Mouse (Mus musculus): ENCODE measurements around the gene Ptprm. TPM values are rescaled to one million over a fixed set of nuclear protein-coding genes. Genes with fewer than 3 reads are reported as not detected.
A peak's percentile ranks its signal among the peaks of the same experiment; 100 is the strongest.

Ptprm gene
- polyA plus RNA-seq, 1 experiment from 2014 or later: 12.6 TPM

DNA sequence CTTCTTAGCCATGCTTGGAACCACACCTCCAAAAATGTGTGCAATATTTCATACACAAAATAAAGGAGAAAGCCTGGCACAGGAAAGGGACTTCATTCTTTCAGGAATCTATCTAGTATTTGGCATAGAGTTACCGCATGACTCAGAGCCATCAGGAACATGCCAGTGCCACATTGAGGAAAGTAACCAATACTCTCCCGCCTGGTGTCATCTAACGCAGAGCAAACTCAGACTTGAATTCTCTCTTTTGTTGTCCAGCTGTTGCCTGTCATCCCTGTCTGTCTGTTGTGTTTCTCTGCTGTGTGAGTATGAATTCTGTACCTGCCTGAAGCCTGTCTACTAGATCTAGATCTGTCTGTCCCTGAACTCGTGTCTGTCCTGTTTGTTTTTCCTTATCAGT lies 100.8 kb downstream of the Ptprm start:
- 65% methylated on average over 4 of the region's 4 CpGs for WGBS
- Histone ChIP-seq H3K4me3 (replicated peaks) (no peak overlapping the region), H3K4me1 (replicated peaks) (no peaks in the 10 kb centered on the region), H3K9me3 (no peaks in the 10 kb centered on the region), H3K36me3 (no peaks in the 10 kb centered on the region), H3K27ac (no peak overlapping the region), H3K4me2 (no peak overlapping the region), H3K9ac (replicated peaks) (no peak overlapping the region), H3K27me3 (no peaks in the 10 kb centered on the region)
- no peak for ATAC-seq (ENCODE audit: insufficient number of reproducible peaks, insufficient read depth, low FRiP score, low TSS enrichment, low read depth)

DNA sequence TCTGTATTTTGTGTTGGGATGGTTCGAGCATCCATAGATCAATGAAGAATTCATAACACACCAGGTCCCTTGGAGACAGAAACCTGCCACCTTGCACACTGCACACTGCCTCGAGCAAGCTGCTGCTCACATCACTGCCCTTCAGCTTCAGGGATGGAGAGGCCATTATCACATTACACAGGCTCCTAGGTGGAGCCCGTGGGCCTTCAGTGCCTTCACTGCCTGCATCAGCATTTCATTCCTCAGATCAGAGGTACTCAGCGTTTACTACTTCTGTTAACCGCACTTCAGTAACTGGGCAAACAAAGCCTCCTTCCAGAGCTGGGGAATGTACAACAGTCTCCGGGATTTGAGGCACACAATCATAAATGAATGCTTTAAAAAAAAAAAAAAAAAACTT lies 101.3 kb downstream of the Ptprm start:
- Histone ChIP-seq H3K4me1 (replicated peaks) (no peaks in the 10 kb centered on the region), H3K9me3 (no peaks in the 10 kb centered on the region), H3K4me2 (no peak overlapping the region), H3K4me3 (replicated peaks) (no peak overlapping the region), H3K36me3 (no peaks in the 10 kb centered on the region), H3K27ac (no peak overlapping the region), H3K27me3 (no peaks in the 10 kb centered on the region), H3K9ac (replicated peaks) (no peak overlapping the region)
- 59% methylated on average over 6 of the region's 6 CpGs for whole genome bisulfite sequencing
- ATAC-seq (ENCODE audit: insufficient number of reproducible peaks, insufficient read depth, low FRiP score, low TSS enrichment, low read depth): no peak

DNA sequence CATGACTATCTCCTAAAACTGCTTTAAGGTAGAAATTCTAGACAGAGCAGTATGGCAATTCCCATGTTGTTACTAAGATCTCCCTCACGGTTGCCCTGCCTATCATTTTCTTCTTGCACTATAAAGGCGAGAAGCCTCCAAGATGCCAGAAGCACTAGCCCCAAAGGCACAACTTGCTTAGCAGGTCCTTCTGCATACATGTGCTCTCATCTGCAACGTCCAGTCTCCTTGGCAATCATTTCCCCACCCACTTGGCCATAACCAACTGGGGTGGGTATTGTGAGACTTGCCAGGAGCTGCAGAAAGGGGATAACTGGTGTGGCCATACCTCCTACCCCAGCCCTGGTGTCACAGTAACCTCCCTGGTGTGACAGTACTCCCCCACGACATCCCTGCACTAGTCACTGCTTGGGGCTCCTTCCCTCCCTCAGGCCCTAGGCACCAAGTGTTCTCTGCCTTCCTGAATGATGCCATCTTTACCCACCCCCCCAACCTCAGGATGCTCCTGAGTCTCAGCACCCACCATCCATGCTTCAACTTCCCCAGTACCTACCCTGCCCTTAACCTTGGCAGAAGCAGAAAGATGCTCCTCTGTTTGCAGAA lies 108.9 kb downstream of the Ptprm start:
- no peak overlapping the region for H3K9ac ChIP-seq (replicated peaks)
- H3K27me3 ChIP-seq: no peaks in the 10 kb centered on the region
- H3K4me2 ChIP-seq: no peak overlapping the region
- H3K4me1 ChIP-seq (replicated peaks): peaks cover 27% of the 10 kb centered on the region
- ATAC-seq (ENCODE audit: insufficient number of reproducible peaks, insufficient read depth, low FRiP score, low TSS enrichment, low read depth): no peak
- WGBS: 64% methylated on average over 4 of the region's 4 CpGs
- no peak overlapping the region for H3K27ac ChIP-seq
- H3K4me3 ChIP-seq (replicated peaks): no peak overlapping the region
- no peaks in the 10 kb centered on the region for H3K9me3 ChIP-seq
- H3K36me3 ChIP-seq: no peaks in the 10 kb centered on the region

DNA sequence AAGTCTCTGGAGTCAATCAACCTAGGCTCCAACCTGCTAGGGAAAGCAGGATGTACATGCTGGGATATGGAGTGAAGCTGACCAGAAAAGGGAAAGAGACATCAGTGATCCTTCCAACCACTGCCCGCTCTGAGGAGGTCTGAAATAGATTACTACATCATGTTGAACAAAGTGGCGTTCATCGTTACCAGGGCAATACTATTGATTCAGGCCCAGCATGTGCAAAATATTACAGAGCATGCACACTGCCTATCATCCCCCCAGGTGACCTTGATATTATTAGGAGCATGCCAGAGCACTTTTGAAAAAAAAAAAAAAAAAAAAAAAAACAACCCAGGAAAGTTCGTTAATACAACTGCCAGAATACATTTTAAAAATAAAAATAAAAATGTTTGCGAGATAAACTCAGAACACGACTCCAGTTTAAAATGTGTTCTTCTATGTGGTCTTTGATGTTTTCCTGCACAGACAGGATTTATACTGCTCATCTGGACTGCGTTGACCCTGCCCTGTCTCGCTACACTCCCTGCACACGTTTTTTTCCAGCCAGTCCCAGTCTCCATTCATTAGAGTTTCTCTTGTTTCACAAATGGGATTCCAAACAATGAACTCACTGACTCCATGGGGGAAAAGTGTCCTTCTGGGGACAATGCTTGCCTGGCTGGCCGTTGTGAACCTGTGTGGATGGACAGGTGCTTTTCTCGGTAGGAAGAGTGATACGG lies 111.3 kb downstream of the Ptprm start:
- no peak overlapping the region for H3K4me2 ChIP-seq
- no peaks in the 10 kb centered on the region for H3K9me3 ChIP-seq
- H3K27ac ChIP-seq: no peak overlapping the region
- H3K4me3 ChIP-seq (replicated peaks): no peak overlapping the region
- no peaks in the 10 kb centered on the region for H3K27me3 ChIP-seq
- peak; percentile 42; the same call in 1 of the 2 replicates for ATAC-seq (ENCODE audit: insufficient number of reproducible peaks, insufficient read depth, low FRiP score, low TSS enrichment, low read depth)
- WGBS: 26% methylated on average over 12 of the region's 12 CpGs
- H3K4me1 ChIP-seq (replicated peaks): peaks cover 27% of the 10 kb centered on the region
- no peak overlapping the region for H3K9ac ChIP-seq (replicated peaks)
- no peaks in the 10 kb centered on the region for H3K36me3 ChIP-seq

DNA sequence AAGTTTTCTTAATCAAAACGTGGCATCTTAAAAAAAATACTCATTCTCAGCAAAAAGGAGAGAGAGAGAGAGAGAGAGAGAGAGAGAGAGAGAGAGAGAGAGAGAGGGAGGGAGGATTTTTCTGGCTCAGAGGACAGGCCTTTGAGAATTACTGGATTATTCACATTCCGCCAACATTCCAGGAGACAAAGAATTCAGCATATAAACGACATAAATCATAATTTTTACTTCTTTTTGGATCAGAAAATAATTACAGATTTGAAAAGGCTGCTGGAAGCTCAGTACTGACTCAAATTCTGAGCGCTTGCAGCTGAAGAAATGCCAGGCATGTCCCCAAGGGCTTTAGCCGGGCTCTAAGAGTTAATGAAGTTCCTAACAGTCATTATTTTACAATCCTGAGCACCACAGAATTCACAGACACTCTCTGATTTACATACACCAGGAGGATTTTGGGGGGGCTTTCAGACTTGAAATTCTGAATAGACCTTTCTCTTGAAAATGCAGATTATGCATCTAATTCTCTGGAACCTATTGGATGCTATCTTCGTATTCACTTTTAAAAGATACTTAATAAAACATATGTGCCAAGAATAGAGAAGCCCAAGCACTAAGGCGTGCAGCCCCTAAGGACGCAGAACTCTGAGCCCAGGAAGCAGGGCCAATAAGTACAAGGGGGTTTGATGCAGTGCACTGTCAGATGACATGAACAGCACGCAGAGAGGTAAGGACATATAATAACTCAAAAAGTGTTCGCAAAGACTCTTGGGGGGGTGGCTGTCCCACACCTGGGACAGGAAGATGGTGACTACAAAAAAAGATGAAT lies 112.1 kb downstream of the Ptprm start:
- WGBS: 44% methylated on average over 10 of the region's 10 CpGs

DNA sequence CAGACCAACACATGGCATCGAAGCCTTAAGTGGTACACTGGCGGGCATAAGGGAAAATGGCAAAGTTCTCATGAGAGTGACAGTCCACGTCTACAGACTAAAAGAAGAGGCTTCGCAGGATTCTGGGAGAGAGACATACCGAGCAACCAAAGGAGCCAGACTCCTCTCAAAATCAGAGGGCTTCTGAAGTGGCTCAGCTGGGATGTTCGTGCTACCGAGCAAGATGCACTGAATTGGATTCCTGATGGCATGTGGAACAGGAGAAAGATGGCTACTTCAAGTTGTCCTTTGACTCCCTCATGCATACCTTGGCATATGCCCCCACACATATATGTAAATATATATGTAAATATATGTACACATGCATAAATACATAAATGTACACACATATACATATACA lies 115.4 kb downstream of the Ptprm start:
- no peaks in the 10 kb centered on the region for H3K9me3 ChIP-seq
- no peak overlapping the region for H3K9ac ChIP-seq (replicated peaks)
- H3K27ac ChIP-seq: no peak overlapping the region
- no peak overlapping the region for H3K4me3 ChIP-seq (replicated peaks)
- ATAC-seq (ENCODE audit: insufficient number of reproducible peaks, insufficient read depth, low FRiP score, low TSS enrichment, low read depth): no peak
- no peaks in the 10 kb centered on the region for H3K27me3 ChIP-seq
- H3K4me2 ChIP-seq: no peak overlapping the region
- H3K36me3 ChIP-seq: no peaks in the 10 kb centered on the region
- peaks cover 22% of the 10 kb centered on the region for H3K4me1 ChIP-seq (replicated peaks)
- WGBS: 94% methylated on average over 7 of the region's 7 CpGs

More for the DNA sequence above, 112.1 kb downstream of the Ptprm start:
- ATAC-seq (ENCODE audit: insufficient number of reproducible peaks, insufficient read depth, low FRiP score, low TSS enrichment, low read depth): no peak
- H3K9ac ChIP-seq (replicated peaks): no peak overlapping the region
- H3K27ac ChIP-seq: no peak overlapping the region
- H3K36me3 ChIP-seq: no peaks in the 10 kb centered on the region
- H3K9me3 ChIP-seq: no peaks in the 10 kb centered on the region
- H3K4me3 ChIP-seq (replicated peaks): no peak overlapping the region
- peaks cover 31% of the 10 kb centered on the region for H3K4me1 ChIP-seq (replicated peaks)
- no peak overlapping the region for H3K4me2 ChIP-seq
- no peaks in the 10 kb centered on the region for H3K27me3 ChIP-seq

DNA sequence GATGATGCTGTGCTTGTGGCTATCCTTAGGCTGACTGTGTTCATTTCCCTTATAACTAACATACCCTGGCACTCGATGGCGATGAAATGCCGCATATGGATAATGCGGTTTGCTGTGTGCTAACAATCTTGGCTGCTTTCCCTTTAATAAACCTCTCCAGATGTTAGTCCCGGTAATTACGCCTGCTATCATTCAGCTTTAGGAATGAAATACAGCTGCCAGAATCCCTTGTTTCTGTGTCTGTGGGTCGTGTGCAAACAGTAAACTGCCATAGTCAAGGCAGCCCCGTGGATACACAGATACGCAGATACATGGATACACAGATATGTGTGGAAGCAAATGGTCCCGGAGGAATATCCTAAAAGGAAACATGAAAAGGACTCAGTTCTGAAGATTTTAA lies 116.8 kb downstream of the Ptprm start:
- ATAC-seq (ENCODE audit: insufficient number of reproducible peaks, insufficient read depth, low FRiP score, low TSS enrichment, low read depth): no peak
- Histone ChIP-seq H3K36me3 (no peaks in the 10 kb centered on the region), H3K9ac (replicated peaks) (no peak overlapping the region), H3K4me3 (replicated peaks) (no peak overlapping the region), H3K9me3 (no peaks in the 10 kb centered on the region), H3K27me3 (no peaks in the 10 kb centered on the region), H3K4me1 (replicated peaks) (peaks cover 13% of the 10 kb centered on the region), H3K27ac (no peak overlapping the region), H3K4me2 (no peak overlapping the region)
- 41% methylated on average over 10 of the region's 10 CpGs for WGBS

DNA sequence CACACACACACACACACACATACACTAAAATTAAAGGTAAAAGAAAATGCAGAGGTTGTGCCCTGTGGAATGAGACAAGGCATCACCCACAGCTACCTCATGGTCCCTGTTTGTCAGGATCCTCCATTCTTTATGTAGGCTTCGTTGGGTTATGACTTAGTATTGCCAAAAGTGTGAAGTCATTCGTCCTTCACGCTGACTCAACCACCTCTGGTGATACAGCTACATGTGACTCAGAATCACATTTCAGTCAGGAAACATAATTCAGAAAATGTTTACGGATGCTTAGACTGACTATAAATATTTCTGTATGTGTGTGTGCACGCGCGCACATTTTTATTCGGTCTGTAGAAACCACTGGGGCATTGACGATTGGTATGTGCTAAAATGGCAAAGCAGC lies 121.2 kb downstream of the Ptprm start:
- Histone ChIP-seq H3K4me1 (replicated peaks) (peaks cover 12% of the 10 kb centered on the region), H3K27ac (no peak overlapping the region), H3K9ac (replicated peaks) (no peak overlapping the region), H3K36me3 (no peaks in the 10 kb centered on the region), H3K4me2 (no peak overlapping the region), H3K9me3 (no peaks in the 10 kb centered on the region), H3K27me3 (no peaks in the 10 kb centered on the region), H3K4me3 (replicated peaks) (no peak overlapping the region)
- ATAC-seq (ENCODE audit: insufficient number of reproducible peaks, insufficient read depth, low FRiP score, low TSS enrichment, low read depth): no peak
- WGBS: 93% methylated on average over 9 of the region's 9 CpGs

DNA sequence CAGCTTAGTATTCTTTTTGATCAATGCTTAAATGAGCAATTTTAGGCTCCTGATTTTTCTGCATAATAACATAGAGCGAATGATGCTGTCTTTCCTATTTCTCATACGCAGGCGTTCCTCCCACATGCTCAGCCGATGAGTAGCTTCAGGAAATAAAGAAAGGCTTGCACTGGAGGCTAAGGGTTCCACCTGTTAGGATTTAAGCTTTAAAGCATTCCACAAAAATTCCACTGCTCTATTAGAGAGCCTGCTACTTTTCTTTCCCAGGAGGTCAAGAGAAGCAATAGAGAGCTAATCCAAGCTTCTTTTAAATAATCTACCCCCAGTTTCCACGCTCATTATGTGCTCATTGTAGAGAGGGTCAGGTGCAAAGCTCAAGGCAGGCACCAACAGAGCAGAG lies 127.3 kb downstream of the Ptprm start:
- Histone ChIP-seq H3K9ac (replicated peaks) (no peak overlapping the region), H3K4me1 (replicated peaks) (peaks cover 11% of the 10 kb centered on the region), H3K27ac (no peak overlapping the region), H3K36me3 (no peaks in the 10 kb centered on the region), H3K9me3 (no peaks in the 10 kb centered on the region), H3K27me3 (no peaks in the 10 kb centered on the region), H3K4me2 (no peak overlapping the region), H3K4me3 (replicated peaks) (no peak overlapping the region)
- ATAC-seq (ENCODE audit: insufficient number of reproducible peaks, insufficient read depth, low FRiP score, low TSS enrichment, low read depth): no peak
- 50% methylated on average over 5 of the region's 5 CpGs for WGBS

DNA sequence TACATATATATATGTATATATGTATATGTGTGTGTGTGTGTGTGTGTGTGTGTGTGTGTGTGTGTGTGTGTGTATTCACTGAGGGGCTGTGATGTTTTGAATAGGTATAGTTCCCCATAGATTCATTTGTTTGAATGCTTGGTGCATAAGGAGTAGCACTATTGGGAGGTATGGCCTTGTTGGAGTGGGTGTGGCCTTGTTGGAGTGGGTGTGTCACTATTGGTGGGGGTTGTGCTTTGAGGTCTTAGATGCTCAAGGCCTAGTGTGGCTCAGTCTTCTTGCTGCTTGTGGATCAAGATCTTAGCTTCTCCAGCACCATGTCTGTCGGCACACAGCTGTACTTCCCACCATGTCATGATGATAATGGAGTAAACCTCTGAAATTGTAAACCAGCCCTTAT lies 138.9 kb downstream of the Ptprm start:
- Histone ChIP-seq H3K4me3 (replicated peaks) (no peak overlapping the region), H3K9me3 (no peaks in the 10 kb centered on the region), H3K27me3 (no peaks in the 10 kb centered on the region), H3K9ac (replicated peaks) (no peak overlapping the region), H3K36me3 (no peaks in the 10 kb centered on the region), H3K4me1 (replicated peaks) (peaks cover 33% of the 10 kb centered on the region), H3K4me2 (no peak overlapping the region), H3K27ac (no peak overlapping the region)
- ATAC-seq (ENCODE audit: insufficient number of reproducible peaks, insufficient read depth, low FRiP score, low TSS enrichment, low read depth): no peak
- WGBS: 80% methylated on average over 1 of the region's 1 CpGs

DNA sequence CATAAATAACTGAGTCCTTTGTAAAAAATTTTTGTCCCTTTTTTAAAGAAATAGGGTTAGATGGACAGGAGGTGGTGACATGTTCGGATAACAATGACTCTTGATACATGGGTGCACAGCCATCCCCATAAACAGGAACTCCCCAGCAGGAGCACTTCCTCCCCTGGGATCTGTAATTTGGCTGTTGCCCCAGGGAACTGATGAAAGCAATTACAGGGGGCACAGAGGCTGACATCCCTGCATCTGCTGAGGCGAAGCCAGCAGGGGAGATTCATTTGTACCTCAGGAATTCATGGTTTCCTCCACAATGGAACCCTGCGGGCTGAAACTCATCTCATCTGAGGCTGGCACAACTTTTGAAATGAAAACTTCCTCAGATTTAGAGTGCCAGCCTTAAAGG lies 140.5 kb downstream of the Ptprm start:
- H3K4me3 ChIP-seq (replicated peaks): no peak overlapping the region
- H3K4me1 ChIP-seq (replicated peaks): peaks cover 49% of the 10 kb centered on the region
- 13% methylated on average over 3 of the region's 3 CpGs for WGBS
- no peaks in the 10 kb centered on the region for H3K9me3 ChIP-seq
- no peak overlapping the region for H3K9ac ChIP-seq (replicated peaks)
- H3K27ac ChIP-seq: no peak overlapping the region
- H3K27me3 ChIP-seq: no peaks in the 10 kb centered on the region
- no peak overlapping the region for H3K4me2 ChIP-seq
- ATAC-seq (ENCODE audit: insufficient number of reproducible peaks, insufficient read depth, low FRiP score, low TSS enrichment, low read depth): no peak
- H3K36me3 ChIP-seq: no peaks in the 10 kb centered on the region

Data from limb, embryonic 12.5 days (tissue).